Mouse (Mus musculus): ENCODE data around the gene Cdc7.

- no peak for TF ChIP-seq POLR2A (IDR thresholded peaks at IDR 0.05; ENCODE audit: extremely low read depth, insufficient read depth, low read length)
- TF ChIP-seq CTCF (IDR thresholded peaks at IDR 0.05; ENCODE audit: low read depth, low read length): no peak
Measured at GRCm38 (mm10) chr5:107019057-107019456, 54.9 kb downstream of the Cdc7 start.

Measured in liver, adult 2 months (tissue).